Mouse (Mus musculus) megakaryocyte, embryonic 14.5 days (primary cell): ENCODE measurements at regions not wholly inside any gene's neighbourhood (a gene's known extent, or its start where the extent isn't known, plus 50 kb on each side); places are given as distances from the start of the nearest gene placed in this dataset.

ENCODE experiments used
- FLI1 ChIP-seq: IDR thresholded peaks from 2 replicates; pipeline ENCODE4 v1.6.1; 2012; ENCODE audit warnings: low read length, inconsistent platforms, mixed read lengths
- GATA1 ChIP-seq: IDR thresholded peaks from 3 replicates; pipeline ENCODE4 v1.6.1; 2012; ENCODE audit warnings: mixed read lengths, low read length, inconsistent platforms, borderline replicate concordance

DNA sequence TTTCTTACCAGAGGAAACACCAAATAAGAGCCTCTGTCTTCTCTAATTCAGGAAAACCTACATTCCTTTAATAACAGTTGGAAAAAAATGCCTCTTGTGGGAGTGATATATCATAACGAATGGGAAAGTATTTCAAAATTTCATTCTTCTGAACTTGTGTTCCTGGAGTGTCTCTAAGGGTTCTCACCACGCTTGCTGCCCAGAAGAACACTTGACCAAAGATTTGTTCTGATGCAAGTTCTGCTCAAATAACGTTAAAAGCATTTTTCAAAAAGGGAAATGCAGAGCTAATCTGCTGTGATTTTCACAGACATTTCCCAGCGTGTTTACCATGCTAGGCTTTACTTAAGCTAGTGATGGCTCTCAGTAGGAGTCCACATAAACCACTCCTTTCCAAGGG lies 329.8 kb upstream of the Hsf2 start:
- no peak for TF ChIP-seq GATA1
- TF ChIP-seq FLI1 = no peak
